Comparison of ENCODE assay signal across 18 mouse cellular contexts in the genomic region with DNA sequence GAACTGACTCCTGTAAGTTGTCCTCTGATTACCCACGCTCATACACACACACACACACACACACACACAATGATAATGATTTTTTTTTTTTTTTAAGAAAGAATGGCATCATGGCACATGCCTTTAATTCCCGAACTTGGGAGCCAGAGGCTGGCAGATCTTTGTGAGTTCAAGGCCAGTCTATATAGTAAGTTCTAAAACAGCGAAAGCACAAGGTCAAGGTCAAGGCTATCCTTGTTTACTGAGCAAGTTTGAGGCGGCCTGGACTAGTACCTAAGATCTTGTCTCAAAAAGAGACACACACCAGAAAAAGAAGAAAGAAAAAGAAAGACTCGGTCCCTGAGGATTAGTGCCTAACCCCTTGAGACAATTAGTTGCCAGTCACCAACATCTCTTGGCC.
"Had no signal": no experiment of that assay in that cellular context is flagged by ENCODE, and none has a peak within 500 bp of the region (broad histone marks: within the 10 kb centered on the region; RNA-seq: fewer than 3 reads in every experiment).

No protein-coding gene starts in this region.

- ATAC-seq: midbrain, embryonic 16.5 days had no signal

- H3K27me3 ChIP-seq: midbrain, embryonic 12.5 days; neural tube, embryonic 13.5 days; neural tube, embryonic 15.5 days had no signal

- H3K4me2 ChIP-seq: lung, embryonic 14.5 days; midbrain, embryonic 12.5 days; neural tube, embryonic 13.5 days; neural tube, embryonic 15.5 days had no signal

- H3K4me3 ChIP-seq: midbrain, embryonic 12.5 days; myocyte; neural tube, embryonic 13.5 days; neural tube, embryonic 15.5 days had no signal

- DNase-seq: lung, adult 18-20 months; lung, embryonic 14.5 days; lung, postnatal 10 days; lung, postnatal 4 days; midbrain, embryonic 14.5 days; retina, postnatal 1 day; right cerebral cortex, adult 18-20 months; right cerebral cortex, postnatal 25 days; right cerebral cortex, postnatal 4 days; spleen, adult 18-20 months; thymus, adult 18-20 months; thymus, postnatal 14 days; thymus, postnatal 36 days had no signal

- H3K27ac ChIP-seq: midbrain, embryonic 12.5 days; neural tube, embryonic 13.5 days; neural tube, embryonic 15.5 days had no signal

- H3K9me3 ChIP-seq: neural tube, embryonic 13.5 days; neural tube, embryonic 15.5 days had no signal

- H3K9ac ChIP-seq: lung, embryonic 14.5 days; midbrain, embryonic 12.5 days; neural tube, embryonic 13.5 days; neural tube, embryonic 15.5 days had no signal
